Mouse (Mus musculus) spleen, postnatal 10 days (tissue): ENCODE data around the gene Sorcs3.

ENCODE experiments used
- DNase-seq, 2 experiments: peaks; one replicate each; pipeline ENCODE4 v3.0.0; 2021 to 2022; ENCODE audit warnings: low spot score in 2 of 2

The Sorcs3 gene

GRCm38 (mm10) chr19:48834342-48834741, 628.5 kb downstream of the Sorcs3 start:
- DNase-seq, result no peak

GRCm38 (mm10) chr19:48839418-48839817, 633.6 kb downstream of the Sorcs3 start:
- no peak for DNase-seq

- DNase-seq, result no peak
Measured at GRCm38 (mm10) chr19:48847700-48848099, 641.9 kb downstream of the Sorcs3 start.

GRCm38 (mm10) chr19:48850466-48850865, 644.6 kb downstream of the Sorcs3 start:
- DNase-seq, result no peak
